Mouse (Mus musculus) small intestine, adult 2 months (tissue): ENCODE results near the gene Synpr.

Experiments used
- CTCF ChIP-seq: fragments of 200-500 bp; IDR thresholded peaks from 2 replicates; pipeline ENCODE4 v1.5.1; 2012; ENCODE audit warnings: low read depth, mild to moderate bottlenecking, control low read depth, inconsistent platforms, low read length, moderate library complexity, mixed read lengths; ENCODE audit not compliant: insufficient replicate concordance, insufficient read length; ENCODE audit errors: extremely low read depth
- POLR2A ChIP-seq: fragments of 200-500 bp; IDR thresholded peaks from 2 replicates; pipeline ENCODE4 v1.6.1; 2012; ENCODE audit warnings: low read depth, mild to moderate bottlenecking, control low read depth, inconsistent platforms, low read length, moderate library complexity

DNA sequence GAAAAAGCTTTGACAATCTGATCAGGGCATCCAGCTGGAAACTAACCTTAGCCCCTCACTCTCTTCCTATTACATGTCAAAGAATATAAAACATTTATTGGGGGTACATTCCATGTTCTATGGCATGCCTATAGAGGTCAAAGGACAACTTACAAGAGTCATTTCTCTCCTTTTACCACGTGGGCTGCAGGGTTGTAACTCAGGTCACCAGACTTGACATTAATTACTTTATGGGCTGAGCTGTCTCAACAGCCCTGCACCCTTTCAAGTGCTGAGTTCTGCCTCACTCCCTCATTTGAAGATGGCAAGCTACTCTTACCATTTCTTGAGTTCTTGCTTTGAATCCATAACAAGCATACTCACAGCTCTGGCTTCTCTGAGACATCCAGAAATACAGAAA lies 287.9 kb downstream of the Synpr start:
- TF ChIP-seq CTCF (no peak), POLR2A (no peak)
